Mouse (Mus musculus): ENCODE data around the gene Tmem210. TPM values are rescaled to one million over a fixed set of nuclear protein-coding genes. Genes with fewer than 3 reads are reported as not detected.
A peak's percentile ranks its signal among the peaks of the same experiment; 100 is the strongest.

The Tmem210 gene
- polyA plus RNA-seq, 2 experiments: not detected

DNA sequence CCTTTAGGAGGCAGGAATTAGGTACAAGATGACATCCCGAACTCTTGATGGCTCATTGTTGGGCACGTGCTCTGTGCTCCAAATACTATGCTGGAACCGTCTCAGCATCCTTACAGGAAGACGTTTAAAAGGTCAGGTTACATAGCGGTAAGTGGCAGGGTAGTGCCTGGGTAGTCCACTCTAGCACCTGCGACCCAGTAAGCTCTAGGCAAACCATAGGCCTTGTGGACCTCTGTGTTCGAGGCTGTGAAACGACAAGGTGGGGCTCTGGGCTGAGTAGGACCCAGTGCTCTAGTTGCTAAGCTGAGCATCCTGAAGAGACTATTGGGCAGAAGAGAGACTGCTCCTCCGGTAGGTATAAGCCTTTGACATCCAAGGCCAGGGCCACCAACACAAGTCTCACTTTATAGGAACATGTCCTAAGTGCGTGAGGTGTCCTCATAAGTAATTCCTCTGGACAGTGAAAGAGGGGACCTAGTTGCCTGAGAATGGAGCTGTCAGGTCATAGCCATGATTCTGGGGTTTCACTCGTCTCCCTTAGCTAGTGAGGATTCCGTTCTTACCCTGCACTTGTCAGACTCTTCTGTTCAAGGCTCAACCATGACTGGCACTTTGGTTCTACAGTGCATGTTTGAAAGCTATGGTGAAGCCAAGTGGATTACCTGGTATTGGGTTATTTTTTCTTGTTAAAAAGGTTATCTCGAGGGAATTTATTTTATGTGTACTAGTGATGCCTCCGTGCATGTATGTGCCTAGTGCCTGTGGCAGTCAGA is 17.8 kb downstream of the Tmem210 start:
- 39% methylated on average over 14 of the region's 14 CpGs for WGBS (ENCODE audit: insufficient replicate concordance)
- no peak overlapping the region for H3K4me3 ChIP-seq (ENCODE audit: insufficient read depth in 1 of 2, low read depth in 2 of 2, low read length in 2 of 2)
- ATAC-seq (ENCODE audit: insufficient read depth): no peak
- no peak overlapping the region; the same call in 1 of the 2 replicates for H3K4me2 ChIP-seq (ENCODE audit: low read depth)
- DNase-seq (ENCODE audit: low read depth in 3 of 3, low spot score in 3 of 3): no peak
- no peak overlapping the region for H3K27ac ChIP-seq
- H3K9ac ChIP-seq (replicated peaks): no peak overlapping the region
- no peaks in the 10 kb centered on the region for H3K9me3 ChIP-seq (ENCODE audit: control insufficient read depth, low read length)
- peaks cover 30% of the 10 kb centered on the region for H3K27me3 ChIP-seq (ENCODE audit: control insufficient read depth, insufficient read depth, low read length)
- no peaks in the 10 kb centered on the region for H3K36me3 ChIP-seq (replicated peaks; ENCODE audit: control insufficient read depth, insufficient read depth, low read depth)
- TF ChIP-seq CTCF (IDR thresholded peaks at IDR 0.05; ENCODE audit: low read depth) (no peak), EP300 (IDR thresholded peaks at IDR 0.05; ENCODE audit: low read depth) (no peak)
- H3K4me1 ChIP-seq (replicated peaks; ENCODE audit: control insufficient read depth in 2 of 2, insufficient read depth in 2 of 2, low read length in 1 of 2): peaks cover 0 to 2% of the 10 kb centered on the region in 2 experiments; a peak in 1 of 4 replicates

DNA sequence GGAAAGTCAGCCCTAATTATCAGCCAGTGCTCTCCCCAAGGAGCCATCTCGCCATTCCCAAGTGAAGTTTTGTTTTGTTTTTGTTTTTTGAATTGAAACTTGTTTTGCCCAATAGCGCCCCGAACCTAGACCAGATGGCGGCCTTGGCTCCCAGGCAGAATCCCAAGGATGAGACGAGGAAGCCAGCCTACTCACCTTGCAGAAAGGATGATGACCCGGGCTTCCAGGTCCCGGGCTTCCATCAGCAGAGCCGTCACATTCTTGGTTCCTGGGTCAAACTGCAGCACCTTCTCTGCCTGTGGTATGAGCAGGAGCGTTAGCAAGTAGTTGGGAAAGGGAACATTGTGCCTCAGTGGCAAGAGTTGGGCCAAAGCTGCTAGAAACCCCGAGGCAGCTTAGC is 22.2 kb downstream of the Tmem210 start:
- Histone ChIP-seq H3K36me3 (replicated peaks; ENCODE audit: control insufficient read depth, insufficient read depth, low read depth) (no peaks in the 10 kb centered on the region), H3K4me2 (ENCODE audit: low read depth) (no peak overlapping the region), H3K9me3 (ENCODE audit: control insufficient read depth, low read length) (no peaks in the 10 kb centered on the region), H3K9ac (replicated peaks) (no peak overlapping the region), H3K27me3 (ENCODE audit: control insufficient read depth, insufficient read depth, low read length) (peaks cover 43% of the 10 kb centered on the region), H3K4me1 (replicated peaks; ENCODE audit: control insufficient read depth in 2 of 2, insufficient read depth in 2 of 2, low read length in 1 of 2) (no peaks in the 10 kb centered on the region), H3K4me3 (ENCODE audit: insufficient read depth in 1 of 2, low read depth in 2 of 2, low read length in 2 of 2) (no peak overlapping the region), H3K27ac (no peak overlapping the region)
- DNase-seq (ENCODE audit: low read depth in 3 of 3, low spot score in 3 of 3) (no peak), ATAC-seq (ENCODE audit: insufficient read depth) (no peak)
- 41% methylated on average over 10 of the region's 10 CpGs for WGBS (ENCODE audit: insufficient replicate concordance)
- TF ChIP-seq EP300 (IDR thresholded peaks at IDR 0.05; ENCODE audit: low read depth): no peak
- TF ChIP-seq CTCF (IDR thresholded peaks at IDR 0.05; ENCODE audit: low read depth): no peak

DNA sequence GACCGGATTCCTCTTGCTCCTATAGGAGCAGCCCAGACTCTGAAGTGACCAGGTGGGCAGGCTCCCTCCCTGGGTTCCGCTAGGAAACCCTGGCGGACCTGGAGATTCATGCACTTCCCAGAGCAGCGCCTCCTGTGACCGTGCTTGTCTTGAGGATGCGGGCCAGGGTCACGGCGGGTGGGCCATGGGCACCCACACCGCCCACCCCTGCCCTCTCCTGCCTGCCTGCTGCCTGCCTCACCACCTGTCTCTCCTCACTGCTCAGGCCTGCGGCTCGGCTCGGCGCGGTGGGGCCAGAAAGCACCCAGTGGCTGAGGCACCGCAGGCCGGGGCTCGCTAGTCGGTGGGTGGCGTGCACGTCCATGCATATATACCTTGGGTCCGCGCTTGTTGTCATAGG is 23.0 kb downstream of the Tmem210 start:
- Histone ChIP-seq H3K4me3 (ENCODE audit: insufficient read depth in 1 of 2, low read depth in 2 of 2, low read length in 2 of 2) (no peak overlapping the region), H3K27ac (no peak overlapping the region), H3K27me3 (ENCODE audit: control insufficient read depth, insufficient read depth, low read length) (peaks cover 36% of the 10 kb centered on the region), H3K4me1 (replicated peaks; ENCODE audit: control insufficient read depth in 2 of 2, insufficient read depth in 2 of 2, low read length in 1 of 2) (no peaks in the 10 kb centered on the region), H3K36me3 (replicated peaks; ENCODE audit: control insufficient read depth, insufficient read depth, low read depth) (no peaks in the 10 kb centered on the region), H3K9ac (replicated peaks) (no peak overlapping the region), H3K9me3 (ENCODE audit: control insufficient read depth, low read length) (no peaks in the 10 kb centered on the region), H3K4me2 (ENCODE audit: low read depth) (no peak overlapping the region)
- TF ChIP-seq CTCF (IDR thresholded peaks at IDR 0.05; ENCODE audit: low read depth): no peak
- TF ChIP-seq EP300 (IDR thresholded peaks at IDR 0.05; ENCODE audit: low read depth): no peak
- WGBS (ENCODE audit: insufficient replicate concordance): 2% methylated on average over 22 of the region's 22 CpGs
- ATAC-seq (ENCODE audit: insufficient read depth) (no peak), DNase-seq (ENCODE audit: low read depth in 3 of 3, low spot score in 3 of 3) (no peak)

DNA sequence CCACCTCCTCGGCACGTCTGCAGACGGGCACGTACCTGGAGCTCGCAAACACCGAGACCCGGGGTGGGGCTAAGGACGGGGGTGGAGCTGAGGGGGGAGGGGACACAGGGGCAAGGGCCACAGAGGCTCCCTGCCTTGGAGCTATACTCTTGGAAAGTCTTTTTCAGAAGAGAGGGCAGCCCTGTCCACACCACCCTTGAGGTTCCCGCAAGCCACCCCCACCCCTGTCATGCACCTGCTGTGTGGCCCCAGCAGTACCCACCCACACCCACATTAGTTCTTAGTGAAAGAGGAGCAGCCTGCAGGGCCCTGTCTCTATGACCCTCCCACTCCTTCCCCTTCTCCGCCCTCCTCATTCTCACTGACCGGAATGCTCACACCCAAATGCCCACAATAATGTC is 23.5 kb downstream of the Tmem210 start:
- Histone ChIP-seq H3K27me3 (ENCODE audit: control insufficient read depth, insufficient read depth, low read length) (peaks cover 32% of the 10 kb centered on the region), H3K9ac (replicated peaks) (no peak overlapping the region), H3K36me3 (replicated peaks; ENCODE audit: control insufficient read depth, insufficient read depth, low read depth) (no peaks in the 10 kb centered on the region), H3K4me2 (ENCODE audit: low read depth) (no peak overlapping the region), H3K4me1 (replicated peaks; ENCODE audit: control insufficient read depth in 2 of 2, insufficient read depth in 2 of 2, low read length in 1 of 2) (no peaks in the 10 kb centered on the region), H3K4me3 (ENCODE audit: insufficient read depth in 1 of 2, low read depth in 2 of 2, low read length in 2 of 2) (no peak overlapping the region), H3K27ac (no peak overlapping the region), H3K9me3 (ENCODE audit: control insufficient read depth, low read length) (no peaks in the 10 kb centered on the region)
- WGBS (ENCODE audit: insufficient replicate concordance): 5% methylated on average over 11 of the region's 11 CpGs
- DNase-seq (ENCODE audit: low read depth in 3 of 3, low spot score in 3 of 3): no peak
- TF ChIP-seq EP300 (IDR thresholded peaks at IDR 0.05; ENCODE audit: low read depth) (no peak), CTCF (IDR thresholded peaks at IDR 0.05; ENCODE audit: low read depth) (no peak)
- no peak for ATAC-seq (ENCODE audit: insufficient read depth)

DNA sequence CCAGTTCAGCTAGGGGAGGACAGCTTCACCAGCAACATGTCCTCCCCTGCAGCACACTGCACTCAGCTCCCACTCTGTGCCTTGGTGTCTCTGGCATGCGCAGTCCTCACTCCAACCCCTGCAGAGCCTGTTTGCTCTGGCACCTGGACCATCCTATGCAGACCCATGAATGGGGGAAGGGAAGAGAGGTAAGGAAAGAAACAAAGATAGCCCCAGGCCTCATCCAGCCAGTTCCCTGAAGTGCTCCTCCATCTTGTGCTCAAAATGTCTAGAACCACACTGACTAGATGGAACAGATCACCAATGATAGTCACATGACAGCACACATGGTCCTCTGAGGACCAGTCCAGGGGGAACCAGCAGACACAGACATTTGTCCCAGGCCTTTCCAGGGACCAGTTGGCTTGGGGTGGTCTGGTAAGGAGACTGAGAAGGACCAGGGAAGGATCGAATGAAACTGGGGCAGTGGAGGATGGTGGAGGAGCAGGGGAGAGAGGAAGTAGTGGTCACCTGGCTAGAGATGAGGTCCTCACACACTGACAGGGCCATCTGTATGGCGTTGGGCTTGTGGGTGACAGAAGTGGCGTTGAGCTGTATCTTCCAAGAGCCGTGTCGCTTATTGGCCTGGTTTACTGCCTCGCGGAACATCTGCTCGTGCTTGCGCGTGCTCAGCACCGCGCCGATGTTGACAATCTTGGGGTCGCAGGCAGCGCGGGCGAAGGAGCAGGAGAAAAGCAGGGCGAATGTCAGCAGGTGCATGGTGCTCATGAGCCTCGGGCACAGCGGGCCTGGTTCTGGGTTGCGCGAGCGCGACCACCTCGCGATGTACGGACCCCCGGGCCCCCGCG is 30.4 kb downstream of the Tmem210 start:
- peak overlapping the region; percentile 48 for H3K4me2 ChIP-seq (ENCODE audit: low read depth)
- peaks cover 19% of the 10 kb centered on the region for H3K27me3 ChIP-seq (ENCODE audit: control insufficient read depth, insufficient read depth, low read length)
- no peaks in the 10 kb centered on the region for H3K9me3 ChIP-seq (ENCODE audit: control insufficient read depth, low read length)
- H3K27ac ChIP-seq: no peak overlapping the region
- ATAC-seq (ENCODE audit: insufficient read depth) (no peak), DNase-seq (ENCODE audit: low read depth in 3 of 3, low spot score in 3 of 3) (no peak)
- no peak overlapping the region; a peak in 1 of 4 replicates for H3K4me3 ChIP-seq (ENCODE audit: insufficient read depth in 1 of 2, low read depth in 2 of 2, low read length in 2 of 2)
- no peaks in the 10 kb centered on the region for H3K36me3 ChIP-seq (replicated peaks; ENCODE audit: control insufficient read depth, insufficient read depth, low read depth)
- WGBS (ENCODE audit: insufficient replicate concordance): 8% methylated on average over 31 of the region's 31 CpGs
- TF ChIP-seq EP300 (IDR thresholded peaks at IDR 0.05; ENCODE audit: low read depth) (no peak), CTCF (IDR thresholded peaks at IDR 0.05; ENCODE audit: low read depth) (no peak)
- no peak overlapping the region for H3K9ac ChIP-seq (replicated peaks)
- H3K4me1 ChIP-seq (replicated peaks; ENCODE audit: control insufficient read depth in 2 of 2, insufficient read depth in 2 of 2, low read length in 1 of 2): no peaks in the 10 kb centered on the region
